Mouse (Mus musculus): Measurements from ENCODE around the gene Pnpla6. TPM values are rescaled to one million over a fixed set of nuclear protein-coding genes. Genes with fewer than 3 reads are reported as not detected.

Gene Pnpla6
- 65.1 TPM for polyA plus RNA-seq (2017; shearing (Covaris generic))

DNA sequence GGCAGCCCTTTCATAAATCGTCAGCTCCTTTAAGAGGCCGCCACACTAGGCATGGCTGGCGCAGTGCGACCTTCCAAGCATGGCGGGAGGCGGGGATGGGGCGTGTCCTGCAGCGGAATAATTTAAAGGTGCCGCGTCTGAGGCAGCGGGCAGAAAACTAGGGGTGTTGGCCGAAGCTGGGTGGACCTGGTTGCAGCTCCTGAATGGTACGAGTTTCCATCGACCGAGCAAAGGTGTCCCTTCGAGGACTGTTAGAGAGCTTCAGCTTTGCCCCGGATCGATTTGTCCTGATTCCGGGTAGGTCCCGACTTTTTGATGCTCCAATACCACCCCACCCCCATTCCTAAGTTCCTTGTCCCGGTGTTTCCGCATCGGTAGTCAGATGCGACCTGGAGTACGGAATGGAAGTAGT, at the start of gene Pnpla6:
Gene Pnpla6 (plus strand): TSS at position 125 of the 412 bp plus-strand sequence.

DNA sequence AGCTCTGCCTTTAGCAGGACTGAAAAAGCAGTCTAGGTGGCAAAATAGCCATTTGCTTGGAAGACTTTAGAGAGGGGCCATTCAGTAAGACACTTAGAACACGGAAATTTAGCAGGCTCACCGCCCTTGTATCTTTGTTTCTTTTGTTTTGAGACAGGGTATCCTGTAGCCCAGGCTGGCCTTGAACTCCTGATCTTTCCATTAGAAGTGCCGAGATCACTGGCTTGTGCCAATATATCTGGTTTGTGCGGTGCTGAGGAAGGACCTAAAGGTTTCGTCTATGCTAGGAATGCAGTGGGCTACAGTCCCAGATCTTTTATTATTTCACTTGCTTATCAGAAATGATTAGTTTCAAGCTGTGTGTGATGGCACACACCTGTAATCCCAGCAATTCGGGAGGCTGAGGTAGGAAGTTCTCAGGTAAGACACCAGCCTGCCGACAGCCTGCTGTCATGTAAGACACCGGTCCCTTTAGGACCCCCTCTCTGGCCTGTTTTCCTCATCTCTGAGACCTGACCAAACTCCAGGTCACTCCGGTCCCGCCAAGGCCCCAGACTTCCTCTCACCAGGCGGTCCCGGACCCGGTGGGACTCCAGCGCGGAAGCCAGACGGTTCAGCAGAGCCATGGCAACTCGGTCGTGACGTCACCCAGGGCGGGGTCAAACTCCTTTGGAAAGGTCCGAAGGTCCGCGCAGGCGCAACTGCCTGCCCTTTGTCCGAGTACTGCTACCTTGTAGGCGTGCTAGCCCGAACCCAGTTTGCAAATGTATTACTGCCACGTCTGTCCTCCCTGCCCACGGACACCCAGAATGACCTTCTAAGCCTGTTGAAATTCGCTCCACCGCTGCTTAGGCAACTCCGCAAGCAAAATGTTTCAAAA, 47.9 kb upstream of the Pnpla6 start, which contains the start of gene Pex11g:
Gene Pex11g (minus strand): TSS at position 675 of the 880 bp plus-strand sequence.

DNA sequence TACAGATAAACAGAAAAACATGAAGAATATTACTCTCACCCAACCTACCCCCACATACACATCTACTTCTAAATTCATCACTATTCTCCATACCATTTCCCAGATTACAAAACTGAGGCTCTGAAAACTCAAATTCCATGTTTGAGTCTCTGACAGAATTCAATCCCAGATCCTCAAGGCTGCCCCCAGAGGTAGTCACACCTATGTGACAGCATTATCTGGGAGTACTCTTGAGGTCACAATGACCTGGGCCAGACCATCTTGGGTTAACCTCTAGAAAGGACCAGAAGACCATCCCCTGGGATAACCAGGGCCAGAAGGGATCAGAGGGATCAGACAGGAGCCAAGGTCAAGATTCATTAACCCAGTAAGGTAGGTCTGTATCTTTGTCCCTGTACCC, 44.6 kb upstream of the Pnpla6 start, which contains the start of gene Tex45:
Gene Tex45 (plus strand): TSS at position 301 of the 400 bp plus-strand sequence.

GRCm38 (mm10) chr8:3492901-3493844, 22.0 kb upstream of the Pnpla6 start, which contains the start of gene Zfp358:
TSS of gene Zfp358 (plus strand) at chr8:3493138.

GRCm38 (mm10) chr8:3500235-3501090, 14.7 kb upstream of the Pnpla6 start, which contains the start of gene Mcoln1:
TSS of gene Mcoln1 (plus strand) at chr8:3500457.

DNA sequence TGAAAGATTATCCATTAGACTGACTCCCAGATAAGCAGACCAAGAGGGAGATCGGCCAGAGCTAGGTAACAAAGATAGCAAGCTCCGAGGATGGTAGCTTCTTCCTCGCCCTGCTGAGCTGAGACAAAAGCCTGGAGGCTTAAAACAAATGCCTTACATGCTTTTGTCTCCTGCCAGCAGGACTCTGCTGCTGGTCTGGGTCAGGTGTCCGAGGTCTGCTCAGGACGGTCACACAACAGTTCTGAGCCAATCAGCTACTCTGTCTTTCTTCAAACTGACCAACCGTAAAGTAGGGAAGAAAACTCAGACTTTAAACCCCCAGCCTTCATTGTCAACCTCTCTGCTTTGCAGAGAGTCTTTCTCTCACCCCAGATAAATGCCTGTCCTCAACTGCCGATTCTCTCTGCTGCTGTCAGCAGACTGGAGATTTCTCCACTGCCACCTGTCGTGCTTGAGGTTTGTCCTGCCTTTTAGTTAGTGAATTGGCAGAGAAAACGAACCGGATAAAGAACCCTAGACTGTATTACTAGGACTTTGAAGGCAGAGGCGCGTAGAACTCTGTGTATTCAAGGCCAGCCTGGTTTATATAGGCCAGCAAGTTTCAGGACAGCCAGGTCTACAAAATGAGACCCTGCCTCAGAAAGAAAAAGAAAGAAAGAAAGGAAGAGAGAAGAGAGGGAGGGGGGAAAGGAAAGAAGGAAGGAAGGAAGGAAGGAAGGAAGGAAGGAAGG, 52.6 kb downstream of the Pnpla6 start, which contains the start of gene C330021F23Rik:
Gene C330021F23Rik (plus strand): TSS at position 350 of the 731 bp plus-strand sequence.

DNA sequence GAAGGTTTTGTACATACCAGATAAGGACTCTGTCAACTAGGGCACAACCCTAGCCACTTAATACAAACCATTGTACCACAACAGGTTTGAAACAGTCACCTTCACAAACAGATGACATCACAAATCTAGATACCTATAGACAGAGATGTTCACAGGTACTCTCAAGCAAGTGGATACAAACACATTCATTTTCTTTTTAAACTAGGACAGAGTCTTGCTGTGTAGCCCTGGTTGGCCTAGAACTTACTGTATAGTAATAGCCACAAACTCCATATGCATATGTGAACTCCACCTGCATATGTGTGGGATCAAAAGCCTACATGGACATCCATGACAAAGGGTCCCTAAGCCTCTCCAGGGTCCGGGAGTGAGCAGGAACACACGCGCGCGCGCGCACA, 71.8 kb downstream of the Pnpla6 start, which contains the start of gene Camsap3:
Gene Camsap3 (plus strand): TSS at position 301 of the 398 bp plus-strand sequence.

Other genes with a start within 250 kb of the Pnpla6 start
- 27.1 TPM for gene Insr, start 235.8 kb upstream of the Pnpla6 start, polyA plus RNA-seq (2017; shearing (Covaris generic))
- 75.6 TPM for gene A430078G23Rik, start 162.0 kb upstream of the Pnpla6 start, polyA plus RNA-seq (2017; shearing (Covaris generic))
- 51.8 TPM for gene Arhgef18, start 122.4 kb upstream of the Pnpla6 start, polyA plus RNA-seq (2017; shearing (Covaris generic))
- gene Pex11g, start 47.7 kb upstream of the Pnpla6 start, polyA plus RNA-seq (2017; shearing (Covaris generic)): 5.8 TPM
- gene Tex45, start 44.5 kb upstream of the Pnpla6 start, polyA plus RNA-seq (2017; shearing (Covaris generic)): not detected
- gene Zfp358, start 22.2 kb upstream of the Pnpla6 start, polyA plus RNA-seq (2017; shearing (Covaris generic)): 3.2 TPM
- 31.9 TPM for gene Mcoln1, start 14.9 kb upstream of the Pnpla6 start, polyA plus RNA-seq (2017; shearing (Covaris generic))
- not detected for gene C330021F23Rik, start 52.6 kb downstream of the Pnpla6 start, polyA plus RNA-seq (2017; shearing (Covaris generic))
- gene Camsap3, start 71.9 kb downstream of the Pnpla6 start, polyA plus RNA-seq (2017; shearing (Covaris generic)): not detected
- 119 TPM for gene Xab2, start 105.9 kb downstream of the Pnpla6 start, polyA plus RNA-seq (2017; shearing (Covaris generic))
- 134 TPM for gene Pet100, start 106.2 kb downstream of the Pnpla6 start, polyA plus RNA-seq (2017; shearing (Covaris generic))
- gene Pcp2, start 110.2 kb downstream of the Pnpla6 start, polyA plus RNA-seq (2017; shearing (Covaris generic)): 0.40 TPM
- gene Stxbp2, start 115.6 kb downstream of the Pnpla6 start, polyA plus RNA-seq (2017; shearing (Covaris generic)): 238 TPM
- gene Retn, start 140.4 kb downstream of the Pnpla6 start, polyA plus RNA-seq (2017; shearing (Covaris generic)): not detected
- not detected for gene Mcemp1, start 150.4 kb downstream of the Pnpla6 start, polyA plus RNA-seq (2017; shearing (Covaris generic))
- gene Fcor, start 157.0 kb downstream of the Pnpla6 start, polyA plus RNA-seq (2017; shearing (Covaris generic)): not detected
- 39.1 TPM for gene Trappc5, start 160.9 kb downstream of the Pnpla6 start, polyA plus RNA-seq (2017; shearing (Covaris generic))
- gene Fcer2a, start 178.8 kb downstream of the Pnpla6 start, polyA plus RNA-seq (2017; shearing (Covaris generic)): 0.37 TPM
- gene Clec4g, start 205.3 kb downstream of the Pnpla6 start, polyA plus RNA-seq (2017; shearing (Covaris generic)): not detected
- gene Cd209a, start 233.6 kb downstream of the Pnpla6 start, polyA plus RNA-seq (2017; shearing (Covaris generic)): not detected